Mouse (Mus musculus): Measurements from ENCODE around the gene Tgoln1.

DNA sequence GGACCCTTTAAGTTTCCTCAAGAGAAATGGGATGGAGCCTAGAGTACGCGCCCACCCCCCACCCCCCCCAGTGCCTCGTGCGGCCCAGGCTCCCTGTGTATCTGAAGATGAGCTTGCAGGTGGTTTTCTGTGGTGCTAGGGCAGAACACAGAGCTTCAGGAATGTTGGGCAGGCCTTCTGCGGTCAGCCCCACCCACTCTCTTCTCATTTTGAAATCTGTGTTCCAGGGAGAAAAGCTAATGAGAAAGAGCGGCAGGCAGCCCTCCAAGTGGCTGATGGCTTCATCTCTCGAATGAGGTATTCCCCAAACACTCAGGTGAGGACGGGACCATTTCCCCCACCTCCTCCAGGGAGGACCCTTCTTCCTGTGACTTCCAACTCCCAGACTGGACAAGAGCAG, 56.0 kb downstream of the Tgoln1 start:
- TF ChIP-seq TAL1 (IDR thresholded peaks at IDR 0.05; ENCODE audit: low read length) (no peak), GATA1 (IDR thresholded peaks at IDR 0.05; ENCODE audit: low read length) (no peak)
